ENCODE assay signal across 8 mouse cellular contexts in the genomic region with DNA sequence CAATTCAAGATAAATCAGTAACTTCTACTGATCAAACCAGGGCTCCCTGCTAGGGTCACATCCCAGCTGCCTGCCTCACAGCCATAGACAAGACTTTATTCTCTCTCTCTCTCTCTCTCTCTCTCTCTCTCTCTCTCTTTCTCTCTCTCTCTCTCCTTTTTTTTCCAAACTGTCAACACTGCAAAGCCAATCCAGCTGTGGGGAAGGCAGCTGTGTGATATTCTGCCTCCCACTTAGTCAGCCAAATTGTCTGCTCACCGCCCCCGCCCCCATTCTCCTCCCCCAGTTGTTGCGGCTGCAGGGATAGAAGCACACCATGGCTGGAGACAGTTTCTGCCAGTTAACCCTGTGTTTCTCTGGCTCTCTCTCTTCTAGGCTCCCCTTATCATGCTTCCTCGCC.
DNase-seq lines count a peak whose midpoint lies in the region; ATAC-seq and TF ChIP-seq lines count a peak whose summit lies in the region.

No protein-coding gene starts in this region.

- no peak overlapping the region for H3K4me2 ChIP-seq in forebrain, embryonic 14.5 days (ENCODE audit: low read length)
- no peak overlapping the region for H3K4me2 ChIP-seq in intestine, embryonic 15.5 days (replicated peaks)
- H3K4me2 ChIP-seq in myocyte (ENCODE audit: low read depth): peak overlapping the region; percentile 56

- H3K4me3 ChIP-seq in forebrain, embryonic 14.5 days (ENCODE audit: low read depth, low read length): no peak overlapping the region
- H3K4me3 ChIP-seq in intestine, embryonic 15.5 days (replicated peaks): no peak overlapping the region
- H3K4me3 ChIP-seq in myocyte: no peak overlapping the region

- no peaks in the 10 kb centered on the region for H3K27me3 ChIP-seq in forebrain, embryonic 14.5 days (replicated peaks; ENCODE audit: control insufficient read depth, insufficient read depth, low read length)
- no peaks in the 10 kb centered on the region for H3K27me3 ChIP-seq in intestine, embryonic 15.5 days (replicated peaks)
- H3K27me3 ChIP-seq in myocyte (ENCODE audit: control insufficient read depth, insufficient read depth, insufficient read length): no peaks in the 10 kb centered on the region

- WGBS in forebrain, embryonic 14.5 days: 7% methylated on average over 4 of the region's 4 CpGs
- 11% methylated on average over 4 of the region's 4 CpGs for WGBS in intestine, embryonic 15.5 days

- H3K79me2 ChIP-seq in myocyte (ENCODE audit: control insufficient read depth, insufficient read depth): no peaks in the 10 kb centered on the region

- H3K9ac ChIP-seq in forebrain, embryonic 14.5 days (ENCODE audit: low read length): no peak overlapping the region
- no peak overlapping the region for H3K9ac ChIP-seq in intestine, embryonic 15.5 days

- no peaks in the 10 kb centered on the region for H3K36me3 ChIP-seq in forebrain, embryonic 14.5 days (ENCODE audit: control insufficient read depth, insufficient read depth, low read length)
- H3K36me3 ChIP-seq in intestine, embryonic 15.5 days: no peaks in the 10 kb centered on the region
- no peaks in the 10 kb centered on the region for H3K36me3 ChIP-seq in myocyte (ENCODE audit: control insufficient read depth, insufficient read depth)

- no peaks in the 10 kb centered on the region for H3K9me3 ChIP-seq in forebrain, embryonic 14.5 days (replicated peaks; ENCODE audit: control insufficient read depth, low read length)
- H3K9me3 ChIP-seq in intestine, embryonic 15.5 days: no peaks in the 10 kb centered on the region

- peak; percentile 42; the same call in 1 of the 2 replicates for ATAC-seq in forebrain, embryonic 14.5 days
- peak; percentile 80 for ATAC-seq in intestine, embryonic 15.5 days
- ATAC-seq in activated CD4-positive, CD25-positive, alpha-beta regulatory T cell, adult 4 months: no peak
- ATAC-seq in granulocyte monocyte progenitor cell, adult 5-6 weeks (replicated peaks; ENCODE audit: poor library complexity, severe bottlenecking): no peak
- no peak for ATAC-seq in inflammation-experienced regulatory T-cells, adult 6 months

- H3K27ac ChIP-seq in forebrain, embryonic 14.5 days (ENCODE audit: low read depth, low read length): peak overlapping the region; percentile 33; the same call in 1 of the 2 replicates
- no peak overlapping the region for H3K27ac ChIP-seq in intestine, embryonic 15.5 days

- H3K4me1 ChIP-seq in forebrain, embryonic 14.5 days (ENCODE audit: control insufficient read depth, insufficient read depth, low read length): peaks cover 5% of the 10 kb centered on the region; the same call in 1 of the 2 replicates
- H3K4me1 ChIP-seq in intestine, embryonic 15.5 days (replicated peaks): 0 out of 2 replicates have a peak, but pooled peaks cover 9% of the 10 kb centered on the region

- H3ac ChIP-seq in myocyte (ENCODE audit: control insufficient read depth, insufficient read length): no peak overlapping the region

- TF ChIP-seq POLR2A in myocyte (IDR thresholded peaks at IDR 0.05; ENCODE audit: insufficient read length, low read depth): no peak

- DNase-seq in ovary, adult 18-20 months (ENCODE audit: low spot score): peak; percentile 42
- no peak for DNase-seq in ovary, postnatal 10 days (ENCODE audit: low spot score)
- peak; percentile 59 for DNase-seq in forebrain, embryonic 14.5 days (ENCODE audit: low spot score)

TF ChIP-seq in myocyte, 11 proteins besides CTCF, POLR2A, EP300 and RAD21:
- TF ChIP-seq USF1 (IDR thresholded peaks at IDR 0.05; ENCODE audit: low read depth) (no peak), MYOG (IDR thresholded peaks at IDR 0.05; ENCODE audit: control insufficient read depth in 1 of 3, insufficient read depth in 1 of 3, insufficient read length in 2 of 3, low read depth in 2 of 3) (no peak), SRF (IDR thresholded peaks at IDR 0.05; ENCODE audit: control insufficient read depth, insufficient read length, low read depth) (no peak), MYOD1 (IDR thresholded peaks at IDR 0.05; ENCODE audit: control insufficient read depth in 1 of 3, insufficient read length in 2 of 3, low read depth in 2 of 3) (peak in 2 of 3 experiments; percentile 69 to 71), TCF3 (IDR thresholded peaks at IDR 0.05; ENCODE audit: insufficient read length, low read depth) (no peak), MAX (IDR thresholded peaks at IDR 0.05; ENCODE audit: low read depth) (no peak), REST (IDR thresholded peaks at IDR 0.05; ENCODE audit: insufficient read depth, insufficient read length) (no peak), CEBPB (IDR thresholded peaks at IDR 0.05; ENCODE audit: insufficient read depth, poor library complexity, severe bottlenecking) (no peak), POLR2AphosphoS2 (IDR thresholded peaks at IDR 0.05; ENCODE audit: insufficient read length, low read depth) (no peak), E2F4 (IDR thresholded peaks at IDR 0.05; ENCODE audit: insufficient read depth) (no peak), TCF12 (IDR thresholded peaks at IDR 0.05; ENCODE audit: insufficient read depth, poor library complexity, severe bottlenecking) (peak; percentile 40)

Comparison
In these comparisons a context has a peak if more than half of its experiments do, and no peak if none do; other contexts are left out.
1. ATAC-seq: peak in forebrain, embryonic 14.5 days (single experiment) and intestine, embryonic 15.5 days (single experiment); none in activated CD4-positive, CD25-positive, alpha-beta regulatory T cell, adult 4 months (single experiment), granulocyte monocyte progenitor cell, adult 5-6 weeks (single experiment) and inflammation-experienced regulatory T-cells, adult 6 months (single experiment).